Mouse (Mus musculus): ENCODE results near the gene Tbl1x.

The Tbl1x gene

GRCm38 (mm10) chrX:77544003-77544402 lies 33.2 kb downstream of the Tbl1x start:
- DNase-seq (ENCODE audit: low read depth, low spot score): no peak

- DNase-seq (ENCODE audit: low read depth, low spot score): no peak
Measured at GRCm38 (mm10) chrX:77544550-77544949, 33.7 kb downstream of the Tbl1x start.

- DNase-seq (ENCODE audit: low read depth, low spot score): no peak
Measured at GRCm38 (mm10) chrX:77545362-77546078, 34.7 kb downstream of the Tbl1x start.

GRCm38 (mm10) chrX:77546448-77546847 lies 35.6 kb downstream of the Tbl1x start:
- DNase-seq (ENCODE audit: low read depth, low spot score): no peak

GRCm38 (mm10) chrX:77548951-77549350 lies 38.1 kb downstream of the Tbl1x start:
- no peak for DNase-seq (ENCODE audit: low read depth, low spot score)

- DNase-seq (ENCODE audit: low read depth, low spot score): no peak
Measured at GRCm38 (mm10) chrX:77550388-77550787, 39.6 kb downstream of the Tbl1x start.

GRCm38 (mm10) chrX:77551306-77551705 lies 40.5 kb downstream of the Tbl1x start:
- DNase-seq (ENCODE audit: low read depth, low spot score): no peak

GRCm38 (mm10) chrX:77552088-77552487 lies 41.3 kb downstream of the Tbl1x start:
- no peak for DNase-seq (ENCODE audit: low read depth, low spot score)

- DNase-seq (ENCODE audit: low read depth, low spot score): no peak
Measured at GRCm38 (mm10) chrX:77555985-77556384, 45.2 kb downstream of the Tbl1x start.

GRCm38 (mm10) chrX:77559199-77559881 lies 48.5 kb downstream of the Tbl1x start:
- DNase-seq (ENCODE audit: low read depth, low spot score): no peak

GRCm38 (mm10) chrX:77563616-77564015 lies 52.8 kb downstream of the Tbl1x start:
- no peak for DNase-seq (ENCODE audit: low read depth, low spot score)

- DNase-seq (ENCODE audit: low read depth, low spot score): no peak
Measured at GRCm38 (mm10) chrX:77566739-77567138, 55.9 kb downstream of the Tbl1x start.

- DNase-seq (ENCODE audit: low read depth, low spot score): peak; percentile 88
Measured at GRCm38 (mm10) chrX:77568013-77568412, 57.2 kb downstream of the Tbl1x start.

GRCm38 (mm10) chrX:77573743-77574142 lies 62.9 kb downstream of the Tbl1x start:
- DNase-seq (ENCODE audit: low read depth, low spot score): no peak

GRCm38 (mm10) chrX:77577108-77577507 lies 66.3 kb downstream of the Tbl1x start:
- DNase-seq (ENCODE audit: low read depth, low spot score): no peak

GRCm38 (mm10) chrX:77578172-77578571 lies 67.4 kb downstream of the Tbl1x start:
- DNase-seq (ENCODE audit: low read depth, low spot score): no peak

- no peak for DNase-seq (ENCODE audit: low read depth, low spot score)
Measured at GRCm38 (mm10) chrX:77579964-77580363, 69.2 kb downstream of the Tbl1x start.

- DNase-seq (ENCODE audit: low read depth, low spot score): no peak
Measured at GRCm38 (mm10) chrX:77585974-77586373, 75.2 kb downstream of the Tbl1x start.

- DNase-seq (ENCODE audit: low read depth, low spot score): no peak
Measured at GRCm38 (mm10) chrX:77594670-77595224, 83.9 kb downstream of the Tbl1x start.

- no peak for DNase-seq (ENCODE audit: low read depth, low spot score)
Measured at GRCm38 (mm10) chrX:77597674-77598073, 86.9 kb downstream of the Tbl1x start.

GRCm38 (mm10) chrX:77598736-77599135 lies 87.9 kb downstream of the Tbl1x start:
- no peak for DNase-seq (ENCODE audit: low read depth, low spot score)

GRCm38 (mm10) chrX:77603496-77604258 lies 92.9 kb downstream of the Tbl1x start:
- DNase-seq (ENCODE audit: low read depth, low spot score): no peak
